Mouse (Mus musculus): ENCODE results near the gene Prss29. TPM values are rescaled to one million over a fixed set of nuclear protein-coding genes. Genes with fewer than 3 reads are reported as not detected.

The Prss29 gene
- polyA plus RNA-seq, 1 experiment, result 2.7 TPM

DNA sequence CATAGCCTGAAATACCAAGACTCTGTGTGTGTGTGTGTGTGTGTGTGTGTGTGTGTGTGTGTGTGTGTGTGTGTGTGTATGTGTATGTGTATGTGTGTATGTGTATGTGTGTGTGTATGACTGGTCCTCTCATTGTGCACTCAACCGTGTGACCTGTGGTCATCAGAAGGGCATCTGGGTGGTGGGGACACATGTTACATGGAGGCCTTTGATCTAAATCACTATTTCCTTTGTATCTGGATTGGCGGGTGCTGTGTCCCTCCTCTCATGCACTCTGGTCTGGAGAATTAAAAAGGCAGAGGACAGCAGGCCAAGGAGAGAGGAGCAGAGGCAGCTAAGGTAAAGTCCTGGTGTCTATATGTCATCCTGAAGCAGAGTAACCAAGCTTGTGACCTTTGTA lies 47.6 kb downstream of the Prss29 start, which contains the start of gene Tpsb2:
Gene Tpsb2, plus strand, starts transcription at position 301 of the 400 bp plus-strand sequence.
- Histone ChIP-seq H3K36me3 (ENCODE audit: control insufficient read depth, insufficient read depth, low read length) (no peaks in the 10 kb centered on the region), H3K27ac (ENCODE audit: control insufficient read depth, insufficient read depth, low read length) (no peak within 1 kb of the TSS), H3K4me3 (ENCODE audit: control insufficient read depth, insufficient read depth, low read length) (no peak within 1 kb of the TSS), H3K4me1 (replicated peaks; ENCODE audit: control insufficient read depth, insufficient read depth, low read length) (no peaks in the 10 kb centered on the region), H3K27me3 (ENCODE audit: control insufficient read depth, insufficient read depth, low read length) (no peaks in the 10 kb centered on the region)
- TF ChIP-seq POLR2A (IDR thresholded peaks at IDR 0.05; ENCODE audit: control insufficient read depth, extremely low read depth, insufficient read depth, low read length, poor library complexity) (no peak), CTCF (IDR thresholded peaks at IDR 0.05; ENCODE audit: borderline replicate concordance, control insufficient read depth, extremely low read depth, insufficient read depth, low read length, poor library complexity) (no peak)
- no peak for DNase-seq
- whole genome bisulfite sequencing, result 73% methylated on average over 2 of the region's 2 CpGs

- no peak for TF ChIP-seq POLR2A (IDR thresholded peaks at IDR 0.05; ENCODE audit: control insufficient read depth, extremely low read depth, insufficient read depth, low read length, poor library complexity)
- no peak for TF ChIP-seq CTCF (IDR thresholded peaks at IDR 0.05; ENCODE audit: borderline replicate concordance, control insufficient read depth, extremely low read depth, insufficient read depth, low read length, poor library complexity)
- DNase-seq, result no peak
- Histone ChIP-seq H3K27ac (ENCODE audit: control insufficient read depth, insufficient read depth, low read length) (no peak within 1 kb of the TSS), H3K4me3 (ENCODE audit: control insufficient read depth, insufficient read depth, low read length) (no peak within 1 kb of the TSS), H3K27me3 (ENCODE audit: control insufficient read depth, insufficient read depth, low read length) (no peaks in the 10 kb centered on the region), H3K36me3 (ENCODE audit: control insufficient read depth, insufficient read depth, low read length) (no peaks in the 10 kb centered on the region), H3K4me1 (replicated peaks; ENCODE audit: control insufficient read depth, insufficient read depth, low read length) (no peaks in the 10 kb centered on the region)
- WGBS, result 87% methylated on average over 3 of the region's 3 CpGs
Observed at GRCm38 (mm10) chr17:25368973-25369372, 50.5 kb downstream of the Prss29 start, which contains the start of gene Tpsg1. TSS of gene Tpsg1 (plus strand) at chr17:25369273.

Other genes starting within 250 kb of the Prss29 start
- gene Tmem204, start 235.1 kb upstream of the Prss29 start, polyA plus RNA-seq (2012; rRNA removed), result 7.2 and 11.3 TPM in 2 replicates
- gene Telo2, start 202.7 kb upstream of the Prss29 start, polyA plus RNA-seq (2012; rRNA removed), result 26.4 and 28.1 TPM in 2 replicates
- gene Ptx4, start 197.9 kb upstream of the Prss29 start, polyA plus RNA-seq (2012; rRNA removed), result not detected in 2 replicates
- gene Clcn7, start 185.3 kb upstream of the Prss29 start, polyA plus RNA-seq (2012; rRNA removed), result 43.4 and 45.9 TPM in 2 replicates
- gene Ccdc154, start 156.2 kb upstream of the Prss29 start, polyA plus RNA-seq (2012; rRNA removed), result 0.05 and 0.09 TPM in 2 replicates
- gene Gm38655, start 143.2 kb upstream of the Prss29 start, polyA plus RNA-seq (2012; rRNA removed), result 0.11 TPM in 1 of 2 replicates, not detected in the other
- 17.8 and 18.8 TPM in 2 replicates for gene BC003965, start 134.1 kb upstream of the Prss29 start, polyA plus RNA-seq (2012; rRNA removed)
- 60.1 and 64.6 TPM in 2 replicates for gene Unkl, start 130.3 kb upstream of the Prss29 start, polyA plus RNA-seq (2012; rRNA removed)
- 39.8 and 47.7 TPM in 2 replicates for gene Gnptg, start 78.5 kb upstream of the Prss29 start, polyA plus RNA-seq (2012; rRNA removed)
- 38.0 and 40.9 TPM in 2 replicates for gene Tsr3, start 78.5 kb upstream of the Prss29 start, polyA plus RNA-seq (2012; rRNA removed)
- 56.5 and 60.9 TPM in 2 replicates for gene Baiap3, start 62.3 kb upstream of the Prss29 start, polyA plus RNA-seq (2012; rRNA removed)
- 304 and 316 TPM in 2 replicates for gene Ube2i, start 44.0 kb upstream of the Prss29 start, polyA plus RNA-seq (2012; rRNA removed)
- gene Prss34, start 20.3 kb upstream of the Prss29 start, polyA plus RNA-seq (2012; rRNA removed), result 1.2 and 1.3 TPM in 2 replicates
- 0.13 and 0.18 TPM in 2 replicates for gene Prss28, start 10.0 kb upstream of the Prss29 start, polyA plus RNA-seq (2012; rRNA removed)
- gene Tpsab1, start 26.9 kb downstream of the Prss29 start, polyA plus RNA-seq (2012; rRNA removed), result 0.44 and 0.61 TPM in 2 replicates
- 4.7 and 7.6 TPM in 2 replicates for gene Tpsb2, start 47.7 kb downstream of the Prss29 start, polyA plus RNA-seq (2012; rRNA removed)
- 0.80 and 1.8 TPM in 2 replicates for gene Tpsg1, start 50.6 kb downstream of the Prss29 start, polyA plus RNA-seq (2012; rRNA removed)
- gene Cacna1h, start 115.1 kb downstream of the Prss29 start, polyA plus RNA-seq (2012; rRNA removed), result 1.5 and 4.3 TPM in 2 replicates
- 0.19 and 0.42 TPM in 2 replicates for gene Tekt4, start 136.0 kb downstream of the Prss29 start, polyA plus RNA-seq (2012; rRNA removed)
- not detected in 2 replicates for gene Sstr5, start 178.6 kb downstream of the Prss29 start, polyA plus RNA-seq (2012; rRNA removed)

All from thymus, adult 2 months (tissue).